Mouse (Mus musculus) limb, embryonic 13.5 days (tissue): ENCODE data around the gene Slc25a38. TPM values are rescaled to one million over a fixed set of nuclear protein-coding genes. Genes with fewer than 3 reads are reported as not detected.

Experiments used
- ATAC-seq: fragments of 200-750 bp; cut with Nextera tagmentation; 2 replicates; pipeline ENCODE4 v1.8.0; 2017; ENCODE audit warnings: low read depth, moderate number of reproducible peaks, moderate TSS enrichment; ENCODE audit not compliant: low FRiP score
- H3K27ac ChIP-seq: fragments of 300-500 bp; sonication (generic); 2 replicates; pipeline ENCODE4 v1.5.1; 2015; ENCODE audit warnings: inconsistent platforms, mild to moderate bottlenecking, moderate library complexity
- H3K27me3 ChIP-seq: fragments of 300-500 bp; sonication (generic); 2 replicates; pipeline ENCODE4 v1.6.1; 2015; ENCODE audit warnings: mild to moderate bottlenecking, inconsistent platforms
- H3K36me3 ChIP-seq: fragments of 300-500 bp; sonication (generic); 2 replicates; pipeline ENCODE4 v1.6.1; 2015; ENCODE audit warnings: inconsistent platforms, mild to moderate bottlenecking, moderate library complexity
- H3K4me1 ChIP-seq: fragments of 300-500 bp; sonication (generic); 2 replicates; pipeline ENCODE4 v1.6.1; 2015; ENCODE audit warnings: inconsistent platforms
- H3K4me2 ChIP-seq: fragments of 300-500 bp; sonication (generic); replicated peaks from 2 replicates; pipeline ENCODE4 v1.6.1; 2015; ENCODE audit warnings: inconsistent platforms, mild to moderate bottlenecking, moderate library complexity
- H3K4me3 ChIP-seq: fragments of 300-500 bp; sonication (generic); 2 replicates; pipeline ENCODE4 v1.5.1; 2015; ENCODE audit warnings: moderate library complexity, mild to moderate bottlenecking, inconsistent platforms
- H3K9ac ChIP-seq: fragments of 300-500 bp; sonication (generic); 2 replicates; pipeline ENCODE4 v1.6.1; 2015; ENCODE audit warnings: mild to moderate bottlenecking, inconsistent platforms
- H3K9me3 ChIP-seq: fragments of 300-500 bp; sonication (generic); 2 replicates; pipeline ENCODE4 v1.6.1; 2016; ENCODE audit warnings: inconsistent platforms
- WGBS: fragments of 180-500 bp; shearing (Covaris S2); methylation state at CpG from one replicate; pipeline ENCODE4 v1.1.7; 2015; 5-methylcytosine and 5-hydroxymethylcytosine counted together
- polyA plus RNA-seq: library from polyadenylated mRNA; unstranded; fragments of >200 nt; fragmentation: Nextera tagmentation; extraction: Ambion mirVana; gene quantifications from 2 replicates; pipeline ENCODE4 v1.2.1, GENCODE M21; 2015

The Slc25a38 gene
- 34.0 and 37.3 TPM in 2 replicates for polyA plus RNA-seq

DNA sequence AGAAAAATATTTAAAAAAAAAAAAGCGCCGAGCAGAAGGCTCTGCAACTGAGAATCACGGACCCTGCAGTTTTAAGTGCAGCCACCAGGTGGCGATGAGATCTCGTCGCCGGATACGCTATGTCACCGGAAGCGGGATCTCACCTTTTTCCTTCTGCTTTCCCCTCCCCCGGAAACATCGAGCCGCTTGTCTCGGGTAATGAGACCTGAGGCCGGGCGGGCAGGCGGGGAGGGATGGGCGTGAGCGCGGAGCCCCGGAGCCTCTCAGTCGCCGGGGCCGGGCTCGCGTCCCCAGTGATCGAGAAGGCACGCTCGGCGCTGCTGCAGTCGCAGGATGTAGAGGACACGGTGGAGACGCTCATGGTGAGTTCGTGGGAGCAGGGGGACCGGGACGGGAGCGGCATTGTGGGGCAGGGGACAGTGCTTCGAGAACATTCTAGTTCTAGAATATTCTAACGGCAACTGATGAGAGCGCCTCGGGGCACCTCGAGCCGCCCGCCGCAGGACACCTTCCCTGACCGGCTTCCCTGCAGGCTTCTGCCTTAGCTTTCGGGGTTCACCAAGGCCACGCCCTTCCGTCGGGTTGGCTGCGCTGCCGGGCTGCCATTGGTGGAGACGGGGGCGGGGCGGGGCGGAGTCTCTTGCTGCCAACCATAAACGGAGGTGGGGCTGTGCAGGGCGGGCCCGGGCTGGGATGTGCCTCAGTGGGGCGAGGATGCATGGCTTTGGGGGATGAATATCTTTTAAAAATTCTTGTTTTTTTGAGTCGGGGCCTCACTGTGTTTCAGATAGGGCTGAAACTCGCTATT is at the start of gene Slc25a38:
Slc25a38 (plus strand) TSS at position 164 of the 808 bp plus-strand sequence.
- Histone ChIP-seq H3K36me3 (no peaks in the 10 kb centered on the region), H3K9me3 (no peaks in the 10 kb centered on the region), H3K27me3 (no peaks in the 10 kb centered on the region), H3K4me3 (peak within 1 kb of the TSS; percentile 87), H3K27ac (peak within 1 kb of the TSS; percentile 94), H3K4me2 (peak within 1 kb of the TSS; percentile 75), H3K9ac (peak within 1 kb of the TSS; percentile 75), H3K4me1 (peaks cover 7% of the 10 kb centered on the region; the same call in 1 of the 2 replicates)
- peak; percentile 98 for ATAC-seq
- under 1% methylated on average over 62 of the region's 62 CpGs for WGBS

DNA sequence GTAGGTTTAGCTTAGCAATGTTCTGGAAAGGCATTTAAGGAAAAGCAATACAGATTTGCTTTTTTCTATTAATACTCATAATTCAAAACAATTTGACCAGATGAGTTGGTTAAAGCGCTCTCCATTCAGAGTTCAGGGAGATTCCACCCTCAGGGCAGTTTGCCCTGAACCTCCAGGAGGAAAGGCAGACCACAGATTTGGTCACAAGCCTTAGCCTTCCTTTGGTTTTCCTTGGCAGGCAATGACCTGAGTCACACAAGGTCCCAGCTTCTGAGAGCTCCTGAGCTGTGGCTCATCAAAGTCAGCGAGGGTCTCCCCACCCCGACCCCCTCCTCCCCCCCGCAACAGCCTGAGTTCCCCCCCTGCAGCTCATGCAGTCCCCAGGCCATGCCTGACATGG is 45.9 kb upstream of the Slc25a38 start:
- Histone ChIP-seq H3K4me2 (no peak overlapping the region), H3K4me1 (no peaks in the 10 kb centered on the region), H3K4me3 (no peak overlapping the region), H3K9me3 (no peaks in the 10 kb centered on the region), H3K36me3 (no peaks in the 10 kb centered on the region), H3K9ac (no peak overlapping the region), H3K27ac (no peak overlapping the region), H3K27me3 (no peaks in the 10 kb centered on the region)
- 69% methylated on average over 4 of the region's 4 CpGs for WGBS
- no peak for ATAC-seq

DNA sequence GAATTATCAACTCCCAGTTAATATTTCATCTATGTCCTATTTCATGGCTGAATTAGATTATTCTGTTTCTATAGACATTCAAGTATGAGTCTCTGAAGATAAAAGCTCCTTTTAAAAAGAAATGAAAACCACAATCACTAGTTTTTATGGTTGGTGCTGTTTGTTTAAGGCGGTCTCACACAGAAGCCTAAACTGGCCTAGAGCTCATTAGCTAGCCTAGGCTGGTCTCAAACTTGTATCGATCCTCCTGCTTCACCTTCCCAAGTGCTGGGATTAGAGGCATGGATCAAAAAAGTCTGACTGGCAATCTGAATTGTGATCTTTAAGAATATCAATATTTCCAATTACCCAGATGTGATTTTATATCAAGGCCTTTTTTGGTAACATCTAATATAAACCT is 42.6 kb upstream of the Slc25a38 start:
- Histone ChIP-seq H3K4me1 (no peaks in the 10 kb centered on the region), H3K9me3 (no peaks in the 10 kb centered on the region), H3K4me3 (no peak overlapping the region), H3K36me3 (no peaks in the 10 kb centered on the region), H3K4me2 (no peak overlapping the region), H3K27ac (no peak overlapping the region), H3K27me3 (no peaks in the 10 kb centered on the region), H3K9ac (no peak overlapping the region)
- no peak for ATAC-seq
- WGBS, result 71% methylated on average over 2 of the region's 2 CpGs

DNA sequence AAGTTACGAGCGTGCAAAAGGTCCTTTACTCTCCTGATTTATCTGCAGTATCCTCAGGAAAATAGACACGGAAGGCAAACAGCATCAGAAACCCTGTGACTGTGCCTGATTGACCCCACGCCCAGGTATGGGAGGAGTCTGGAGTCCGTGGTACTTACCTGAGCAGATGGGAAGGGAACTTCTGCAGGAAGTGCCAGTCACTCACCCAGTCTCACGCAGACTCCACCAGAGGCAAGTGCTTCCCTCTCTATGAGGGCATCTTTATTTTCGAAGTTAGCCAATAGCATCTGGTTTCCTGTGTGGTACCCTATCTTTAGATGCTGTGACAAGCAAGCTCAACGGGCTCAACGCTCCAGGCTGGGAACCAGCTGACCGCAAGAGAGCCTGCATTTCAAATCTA is 42.1 kb upstream of the Slc25a38 start:
- H3K4me2 ChIP-seq, result no peak overlapping the region
- no peak overlapping the region for H3K9ac ChIP-seq
- no peak for ATAC-seq
- H3K9me3 ChIP-seq, result no peaks in the 10 kb centered on the region
- no peak overlapping the region for H3K4me3 ChIP-seq
- no peaks in the 10 kb centered on the region for H3K36me3 ChIP-seq
- H3K27me3 ChIP-seq, result no peaks in the 10 kb centered on the region
- H3K4me1 ChIP-seq, result no peaks in the 10 kb centered on the region
- 59% methylated on average over 10 of the region's 10 CpGs for WGBS
- no peak overlapping the region for H3K27ac ChIP-seq

DNA sequence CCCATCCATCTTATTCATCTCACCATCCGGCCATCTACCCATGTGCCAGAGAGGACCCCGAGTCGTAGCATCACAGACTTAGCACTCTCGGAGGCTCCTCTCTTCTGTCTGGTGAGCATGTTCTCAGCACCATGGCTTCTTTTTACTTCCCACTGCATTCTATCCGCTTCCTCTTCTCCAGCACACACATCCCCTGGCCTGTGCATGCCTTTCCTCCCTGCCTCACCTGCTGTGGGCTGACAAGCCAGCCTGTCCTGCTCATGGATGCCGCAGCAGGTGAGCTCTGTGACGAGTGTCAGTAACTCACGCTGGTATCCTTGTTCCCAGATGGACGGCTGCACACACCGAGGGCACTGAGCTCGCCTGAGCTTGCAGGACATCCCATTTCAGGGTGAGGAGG is 40.4 kb upstream of the Slc25a38 start, which contains the start of gene Cx3cr1:
Cx3cr1 (minus strand) TSS at position 101 of the 400 bp plus-strand sequence.
- Histone ChIP-seq H3K9ac (no peak within 1 kb of the TSS; the same call in 1 of the 2 replicates), H3K4me3 (no peak within 1 kb of the TSS), H3K36me3 (no peaks in the 10 kb centered on the region), H3K27ac (no peak within 1 kb of the TSS), H3K27me3 (no peaks in the 10 kb centered on the region), H3K9me3 (no peaks in the 10 kb centered on the region), H3K4me2 (no peak within 1 kb of the TSS), H3K4me1 (no peaks in the 10 kb centered on the region)
- ATAC-seq, result no peak
- WGBS, result 79% methylated on average over 11 of the region's 11 CpGs

DNA sequence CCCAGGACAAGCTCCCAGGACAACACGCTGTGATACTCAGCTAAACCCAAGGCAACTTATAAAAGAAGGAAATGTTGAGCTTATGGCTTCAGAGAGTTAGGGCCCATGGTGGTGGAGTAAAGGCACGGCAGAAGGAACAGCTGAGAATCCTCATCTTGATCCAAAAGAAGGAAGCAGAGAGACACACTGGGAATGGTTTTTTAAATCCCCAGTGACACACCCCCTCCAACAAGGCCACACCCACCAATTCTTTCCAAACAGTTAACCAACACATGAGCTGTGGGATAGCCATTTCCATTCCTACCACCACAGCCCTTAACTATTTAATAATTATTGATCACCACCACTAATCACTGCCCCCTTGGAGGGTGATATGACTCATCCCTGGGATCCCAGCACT is 38.9 kb upstream of the Slc25a38 start:
- WGBS, result 68% methylated on average over 2 of the region's 2 CpGs

DNA sequence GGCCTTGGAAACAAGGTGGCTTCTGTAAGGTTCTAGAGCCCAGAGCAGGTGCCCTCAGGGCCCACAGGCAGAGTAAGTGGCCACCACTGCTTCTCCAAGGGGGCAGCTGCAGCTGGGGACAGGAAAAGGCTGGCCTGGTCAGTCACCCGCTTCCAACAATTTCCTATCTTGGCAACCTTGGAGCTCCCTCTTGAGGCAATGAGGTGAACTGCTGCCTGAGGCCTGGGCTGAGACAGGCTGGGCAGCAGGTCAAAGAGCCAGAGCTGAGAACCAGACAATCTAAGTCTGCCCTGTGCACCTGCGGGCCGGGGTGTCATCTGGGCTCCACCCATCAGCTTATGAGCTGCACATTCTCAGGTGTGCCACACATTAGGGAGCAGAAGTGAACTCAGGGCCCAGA is 37.0 kb upstream of the Slc25a38 start:
- Histone ChIP-seq H3K4me1 (no peaks in the 10 kb centered on the region), H3K4me3 (no peak overlapping the region), H3K36me3 (no peaks in the 10 kb centered on the region), H3K27me3 (no peaks in the 10 kb centered on the region), H3K9ac (no peak overlapping the region), H3K4me2 (no peak overlapping the region), H3K27ac (no peak overlapping the region), H3K9me3 (no peaks in the 10 kb centered on the region)
- WGBS, result 15% methylated on average over 3 of the region's 3 CpGs
- 0 out of 2 replicates have a peak, but pooled peaks have one; percentile 48 for ATAC-seq

More for the DNA sequence above, 38.9 kb upstream of the Slc25a38 start:
- no peaks in the 10 kb centered on the region for H3K4me1 ChIP-seq
- no peaks in the 10 kb centered on the region for H3K36me3 ChIP-seq
- no peaks in the 10 kb centered on the region for H3K27me3 ChIP-seq
- H3K9me3 ChIP-seq, result no peaks in the 10 kb centered on the region
- no peak overlapping the region for H3K4me3 ChIP-seq
- no peak overlapping the region for H3K27ac ChIP-seq
- ATAC-seq, result no peak
- no peak overlapping the region for H3K4me2 ChIP-seq
- H3K9ac ChIP-seq, result no peak overlapping the region

DNA sequence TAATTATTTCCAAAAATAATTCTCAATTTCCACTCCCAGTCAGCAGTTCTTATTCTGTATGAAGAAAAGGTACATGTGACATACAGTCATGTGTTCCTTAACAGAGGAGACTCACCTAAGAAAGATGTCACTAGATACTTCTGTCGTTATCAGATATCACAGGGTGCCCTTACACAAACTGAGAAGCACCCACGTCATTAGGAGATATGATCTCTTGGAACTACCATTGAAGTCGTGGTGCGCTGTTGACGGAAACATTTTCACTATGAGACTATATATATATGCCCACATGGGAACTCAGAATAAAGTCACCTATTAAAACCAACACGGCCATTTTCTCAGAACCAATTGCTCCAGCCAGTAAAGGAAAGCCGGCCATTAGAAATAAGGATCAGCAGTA is 35.7 kb upstream of the Slc25a38 start:
- H3K27ac ChIP-seq, result no peak overlapping the region
- H3K4me2 ChIP-seq, result no peak overlapping the region
- no peaks in the 10 kb centered on the region for H3K36me3 ChIP-seq
- no peak for ATAC-seq
- H3K4me3 ChIP-seq, result no peak overlapping the region
- H3K9ac ChIP-seq, result no peak overlapping the region
- whole genome bisulfite sequencing, result 82% methylated on average over 7 of the region's 7 CpGs
- no peaks in the 10 kb centered on the region for H3K9me3 ChIP-seq
- no peaks in the 10 kb centered on the region for H3K27me3 ChIP-seq
- no peaks in the 10 kb centered on the region for H3K4me1 ChIP-seq

DNA sequence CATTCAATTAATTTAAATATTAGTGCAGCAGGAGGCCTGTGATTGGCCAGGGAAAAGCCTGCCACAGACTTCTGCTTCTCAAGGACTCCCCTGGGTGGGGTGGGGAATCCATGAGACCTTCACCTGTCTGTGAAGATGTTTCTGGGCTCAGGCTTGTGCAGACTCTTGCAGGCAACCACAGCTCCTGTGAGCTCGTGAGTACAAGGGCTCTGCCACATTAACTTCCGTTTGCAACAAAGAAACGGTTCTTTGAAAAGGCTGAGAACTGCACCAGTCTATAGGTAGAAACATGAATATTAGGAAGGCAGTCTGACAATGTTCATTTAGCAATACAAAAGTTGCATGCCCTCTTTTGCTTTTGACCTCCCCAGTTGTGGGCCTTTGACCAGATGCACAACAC is 31.9 kb upstream of the Slc25a38 start:
- ATAC-seq, result no peak
- H3K4me1 ChIP-seq, result no peaks in the 10 kb centered on the region
- 81% methylated on average over 3 of the region's 3 CpGs for WGBS
- H3K27me3 ChIP-seq, result no peaks in the 10 kb centered on the region
- no peak overlapping the region for H3K27ac ChIP-seq
- H3K36me3 ChIP-seq, result no peaks in the 10 kb centered on the region
- no peaks in the 10 kb centered on the region for H3K9me3 ChIP-seq
- no peak overlapping the region for H3K9ac ChIP-seq
- H3K4me3 ChIP-seq, result no peak overlapping the region
- H3K4me2 ChIP-seq, result no peak overlapping the region

DNA sequence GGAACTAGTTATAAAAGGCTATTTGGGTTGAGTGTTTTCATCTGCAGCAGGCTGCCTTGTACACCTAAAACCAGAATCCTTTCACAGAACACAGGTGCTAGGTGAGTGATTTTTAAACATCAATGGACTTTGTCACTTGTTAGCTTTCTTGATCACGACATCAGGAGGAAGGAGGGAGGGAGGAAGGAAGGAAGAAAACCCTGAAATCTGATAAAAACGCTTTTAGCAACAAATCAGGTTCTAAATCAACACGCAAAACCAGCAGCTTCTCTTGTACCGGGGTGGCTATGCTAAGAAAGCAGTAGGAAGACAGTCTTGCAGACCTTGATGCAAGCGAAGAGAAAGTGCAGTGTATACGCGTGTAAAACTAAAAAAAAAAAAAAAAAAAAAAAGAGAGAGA is 30.3 kb upstream of the Slc25a38 start:
- Histone ChIP-seq H3K27me3 (no peaks in the 10 kb centered on the region), H3K4me2 (no peak overlapping the region), H3K9me3 (no peaks in the 10 kb centered on the region), H3K4me1 (no peaks in the 10 kb centered on the region), H3K27ac (no peak overlapping the region), H3K4me3 (no peak overlapping the region), H3K36me3 (no peaks in the 10 kb centered on the region), H3K9ac (no peak overlapping the region)
- ATAC-seq, result no peak
- WGBS, result 74% methylated on average over 7 of the region's 7 CpGs

DNA sequence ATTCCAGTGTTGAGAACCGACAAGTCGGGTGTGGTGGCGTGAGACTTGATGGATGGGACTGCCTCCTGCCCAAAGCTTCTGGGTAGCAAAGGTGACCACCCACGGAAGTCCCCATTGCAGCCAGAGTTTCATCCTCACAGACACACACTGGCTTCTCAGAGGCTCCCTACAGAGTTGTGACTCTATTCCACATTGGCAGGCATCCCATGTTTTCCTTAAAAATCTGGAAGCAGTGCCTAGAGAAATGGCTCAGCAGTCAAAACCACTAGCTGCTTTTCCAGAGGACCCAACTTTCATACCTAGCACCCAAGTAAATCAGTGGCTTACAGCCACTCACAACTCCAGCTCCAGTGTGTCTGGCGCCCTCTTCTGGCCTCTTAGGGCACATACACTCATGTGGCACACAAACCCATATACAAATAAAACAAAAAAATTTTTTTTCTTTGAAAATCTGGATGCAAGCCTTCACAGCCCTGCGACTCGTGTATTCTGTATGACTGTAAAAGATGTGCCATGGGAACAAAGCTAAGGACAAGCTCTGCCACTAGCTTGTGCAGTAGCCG is 29.5 kb upstream of the Slc25a38 start:
- Histone ChIP-seq H3K4me1 (no peaks in the 10 kb centered on the region), H3K4me3 (no peak overlapping the region), H3K4me2 (no peak overlapping the region), H3K9ac (no peak overlapping the region), H3K27me3 (no peaks in the 10 kb centered on the region), H3K27ac (no peak overlapping the region), H3K36me3 (no peaks in the 10 kb centered on the region), H3K9me3 (no peaks in the 10 kb centered on the region)
- ATAC-seq, result no peak
- 80% methylated on average over 8 of the region's 8 CpGs for WGBS

DNA sequence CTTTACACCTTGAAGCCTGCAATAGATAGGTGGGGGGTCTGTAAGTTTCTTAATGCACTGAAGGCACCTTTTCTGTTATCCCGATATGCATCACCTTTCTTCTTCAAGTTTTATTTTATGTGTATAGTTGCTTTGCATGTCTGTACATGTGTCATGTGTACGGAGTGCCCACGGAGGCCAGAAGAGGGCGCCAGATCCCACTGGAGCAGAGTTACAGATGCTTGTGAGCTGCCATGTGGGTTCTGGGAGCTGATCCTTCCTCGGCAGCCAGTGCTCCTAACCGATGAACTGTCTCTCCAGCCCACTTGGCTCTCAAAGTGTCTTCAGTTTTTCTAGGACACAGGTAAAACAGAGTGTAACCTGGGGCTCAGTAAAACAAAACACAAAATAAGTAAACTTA is 28.9 kb upstream of the Slc25a38 start:
- H3K9ac ChIP-seq, result no peak overlapping the region
- no peaks in the 10 kb centered on the region for H3K36me3 ChIP-seq
- no peak overlapping the region for H3K27ac ChIP-seq
- no peaks in the 10 kb centered on the region for H3K9me3 ChIP-seq
- no peak for ATAC-seq
- H3K4me1 ChIP-seq, result no peaks in the 10 kb centered on the region
- H3K4me3 ChIP-seq, result no peak overlapping the region
- WGBS, result 70% methylated on average over 6 of the region's 6 CpGs
- no peaks in the 10 kb centered on the region for H3K27me3 ChIP-seq
- no peak overlapping the region for H3K4me2 ChIP-seq
